Mouse (Mus musculus) adrenal gland, postnatal 25 days (tissue): ENCODE measurements around the gene Wnt7b. TPM values are rescaled to one million over a fixed set of nuclear protein-coding genes. Genes with fewer than 3 reads are reported as not detected.

Experiments
- DNase-seq: peaks from one replicate; pipeline ENCODE4 v3.0.0; 2021; ENCODE audit warnings: mixed read lengths
- total RNA-seq: library from RNA; stranded (reverse); gene quantifications from 2 replicates; pipeline ENCODE4 v1.2.3, GENCODE M21; 2021

The Wnt7b gene
- total RNA-seq, 1 experiment from 2014 or later: 0.55 TPM

- DNase-seq: no peak
Measured at GRCm38 (mm10) chr15:85507370-85508014, 74.8 kb downstream of the Wnt7b start.

DNA sequence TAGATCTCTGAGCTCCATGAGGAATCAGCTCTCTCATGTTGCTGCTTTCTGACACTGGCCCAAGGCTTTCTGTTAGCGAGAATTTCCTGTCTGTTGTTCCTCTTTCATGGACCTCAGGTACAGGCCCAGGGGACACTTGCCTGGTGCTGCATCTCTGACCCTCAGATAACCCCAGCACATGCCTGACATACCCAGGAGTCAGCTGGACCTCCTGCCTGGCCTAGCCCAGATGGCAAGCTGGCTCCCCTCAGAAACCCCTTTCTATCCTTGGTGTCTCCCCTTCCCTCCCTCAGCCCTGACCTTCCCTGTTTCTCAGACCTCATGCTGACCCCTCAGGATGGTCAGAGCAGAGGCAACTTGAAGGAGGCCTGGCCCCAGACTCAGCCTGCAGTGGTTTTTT lies 75.6 kb downstream of the Wnt7b start:
- DNase-seq: no peak

- peak; percentile 64 for DNase-seq
Measured at GRCm38 (mm10) chr15:85505118-85505925, 77.0 kb downstream of the Wnt7b start.

DNA sequence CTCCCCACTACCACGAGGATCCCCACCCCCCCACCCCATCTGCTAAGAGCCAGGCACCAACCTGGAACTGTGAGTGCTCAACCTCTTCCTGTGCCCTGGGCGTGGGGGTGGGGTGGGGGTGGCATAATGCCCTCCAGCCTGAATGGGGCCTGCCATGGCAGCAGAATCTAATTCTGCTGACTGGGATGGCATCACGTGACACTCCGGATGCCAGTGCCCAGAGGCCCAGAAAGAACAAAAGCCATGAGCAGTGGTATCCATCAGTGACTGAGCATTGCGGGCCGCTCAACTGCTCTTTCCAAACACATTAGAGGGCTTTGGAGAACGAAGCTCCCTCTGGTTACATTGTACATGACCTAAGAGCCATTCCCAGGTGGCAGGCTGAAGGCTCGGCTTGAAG lies 79.1 kb downstream of the Wnt7b start, which contains the start of gene 7530416G11Rik:
Gene 7530416G11Rik, minus strand, starts transcription at position 101 of the 400 bp plus-strand sequence.
- no peak for DNase-seq

DNA sequence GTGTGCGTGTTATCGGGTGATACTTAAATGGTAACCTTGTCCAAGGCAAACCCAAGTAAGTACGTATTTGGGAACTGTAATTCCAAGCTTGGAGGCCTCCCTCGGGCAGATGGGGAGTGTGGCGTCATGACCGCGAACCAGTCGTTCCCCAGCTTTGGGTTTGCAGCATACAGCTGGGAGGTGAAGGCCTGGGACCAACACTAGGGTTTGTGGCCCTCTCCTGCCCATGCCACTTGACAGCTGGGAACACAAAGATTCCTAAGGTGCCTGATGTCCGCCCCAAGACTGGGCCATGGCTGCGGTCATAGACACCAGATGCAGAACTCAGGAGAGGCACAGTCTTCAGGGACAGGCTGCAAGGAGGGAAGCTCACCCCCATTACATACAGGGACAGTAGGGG lies 82.0 kb downstream of the Wnt7b start:
- DNase-seq: no peak

DNA sequence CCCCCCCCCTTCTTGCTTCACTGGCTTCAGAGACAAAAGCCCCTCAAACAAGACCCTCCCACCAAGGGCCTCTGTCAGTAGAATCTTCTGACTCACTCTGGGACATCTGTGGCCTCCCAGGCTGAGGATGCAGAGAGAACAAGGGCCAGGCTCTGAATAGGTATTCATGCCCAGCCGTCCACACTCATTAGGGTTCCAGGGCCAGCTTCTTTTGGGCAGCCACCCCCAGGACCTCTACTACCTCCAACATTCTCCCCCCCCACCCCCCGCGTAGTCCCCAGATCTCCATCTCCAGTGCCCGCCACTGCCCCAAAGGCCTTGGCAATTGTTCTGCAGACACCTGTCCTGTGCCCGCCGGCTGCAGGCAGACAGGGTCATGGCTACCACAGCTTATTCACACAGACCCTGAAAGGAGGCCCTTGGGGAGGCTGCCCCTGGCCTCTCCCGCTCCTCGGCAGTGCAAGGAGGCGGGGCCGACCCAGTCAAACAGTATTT lies 84.2 kb downstream of the Wnt7b start:
- DNase-seq: no peak

- DNase-seq: no peak
Measured at GRCm38 (mm10) chr15:85497548-85497947, 84.7 kb downstream of the Wnt7b start.

DNA sequence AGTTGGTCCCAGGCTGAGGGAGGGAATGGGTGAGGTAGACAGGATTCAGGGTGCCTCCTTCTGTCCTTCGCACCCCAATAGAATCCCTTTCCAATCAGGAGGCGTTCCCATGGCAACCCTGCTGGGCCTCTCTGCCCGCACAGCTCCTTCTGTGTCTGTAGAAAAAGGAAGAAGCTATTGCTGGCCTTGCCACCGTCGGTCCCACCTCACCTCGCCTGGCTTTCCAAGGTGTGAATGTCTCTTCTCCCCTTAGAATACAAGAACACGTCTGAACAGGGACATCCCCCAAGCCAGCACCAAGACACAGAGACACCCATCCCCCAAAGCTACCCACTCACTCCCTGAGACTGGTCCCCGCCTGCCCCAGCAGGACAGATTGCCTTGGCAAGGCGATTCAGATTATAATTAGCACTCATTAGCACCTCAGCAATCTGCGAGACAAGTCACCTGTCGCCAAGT lies 88.1 kb downstream of the Wnt7b start:
- no peak for DNase-seq

GRCm38 (mm10) chr15:85489751-85490150 lies 92.5 kb downstream of the Wnt7b start:
- DNase-seq: no peak

DNA sequence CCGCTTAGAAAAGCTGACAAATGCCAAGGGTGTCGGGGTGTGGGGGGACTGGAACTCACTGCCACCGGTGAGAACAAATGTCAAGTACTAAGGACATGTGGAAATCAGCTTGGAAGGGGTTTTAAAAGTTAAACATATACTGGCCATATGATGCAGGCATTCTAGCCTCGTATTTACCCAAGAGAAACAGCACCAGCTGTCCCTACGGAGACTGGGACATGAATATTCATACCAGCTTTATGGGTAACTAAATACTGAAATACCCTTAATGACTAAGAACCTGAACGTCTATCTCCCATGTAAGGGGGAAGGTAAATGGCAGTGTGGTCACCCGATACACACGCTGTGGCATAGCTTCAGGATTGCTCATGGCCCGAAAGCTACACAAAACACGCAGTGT lies 93.4 kb downstream of the Wnt7b start:
- DNase-seq: no peak

Other genes with a start within 250 kb of the Wnt7b start
- 128 and 131 TPM in 2 replicates for gene Atxn10, start 246.2 kb downstream of the Wnt7b start, total RNA-seq
- not detected in 2 replicates for gene 7530416G11Rik, start 79.2 kb downstream of the Wnt7b start, total RNA-seq
- 28.5 and 42.3 TPM in 2 replicates for gene Ppara, start 152.5 kb upstream of the Wnt7b start, total RNA-seq
- 23.9 and 32.4 TPM in 2 replicates for gene Cdpf1, start 229.2 kb upstream of the Wnt7b start, total RNA-seq
- gene Pkdrej, start 239.3 kb upstream of the Wnt7b start, total RNA-seq: 0.19 and 0.43 TPM in 2 replicates
- 13.5 and 23.4 TPM in 2 replicates for gene Ttc38, start 249.8 kb upstream of the Wnt7b start, total RNA-seq